Mouse (Mus musculus): Measurements from ENCODE around the gene Zfp61. TPM values are rescaled to one million over a fixed set of nuclear protein-coding genes. Genes with fewer than 3 reads are reported as not detected.

The Zfp61 gene
- total and polyA plus RNA-seq, 2 experiments from 2014 or later, result 3.4 to 6.8 TPM

DNA sequence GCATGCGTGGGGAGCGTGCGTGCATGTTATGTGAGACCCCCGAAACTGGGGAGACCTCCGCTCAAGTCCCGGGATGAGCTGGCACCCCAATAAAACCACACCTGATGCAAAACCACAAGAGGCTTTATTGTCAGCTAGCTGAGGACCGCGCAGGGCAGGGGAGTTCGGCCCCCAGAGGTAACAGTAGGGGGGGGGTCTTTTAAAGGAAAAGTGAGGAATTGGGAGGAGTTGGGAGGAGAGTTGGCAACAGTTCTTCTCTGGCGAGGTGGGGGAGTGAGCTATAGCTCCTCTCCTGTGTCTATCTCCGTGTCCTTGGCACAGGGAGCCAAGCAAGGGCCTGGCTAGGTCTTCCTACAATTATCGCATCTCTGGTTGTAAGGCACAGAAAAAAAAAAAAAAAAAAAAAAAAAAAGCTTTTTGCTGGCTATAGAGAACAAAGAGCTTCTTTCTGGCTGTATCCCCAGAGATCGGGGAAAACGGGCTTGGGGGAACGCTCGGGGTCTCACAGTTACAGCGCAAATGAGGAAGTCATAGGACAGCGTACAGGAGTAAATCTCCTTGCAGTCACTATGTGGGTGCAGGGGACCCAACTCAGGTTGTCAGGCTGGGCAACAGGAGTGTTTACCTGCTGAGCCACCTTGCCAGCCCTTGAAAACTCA lies 1.1 kb downstream of the Zfp61 start:
- DNase-seq (ENCODE audit: low spot score), result no peak
- Histone ChIP-seq H3K4me3 (ENCODE audit: low read depth, low read length) (peak overlapping the region; percentile 71), H3K27me3 (ENCODE audit: control insufficient read depth, insufficient read depth, low read length) (no peaks in the 10 kb centered on the region), H3K9ac (replicated peaks; ENCODE audit: low read depth, low read length) (0 out of 2 replicates have a peak overlapping the region, but pooled peaks have one; percentile 12), H3K9me3 (replicated peaks; ENCODE audit: control insufficient read depth, low read length) (no peaks in the 10 kb centered on the region), H3K36me3 (replicated peaks; ENCODE audit: control insufficient read depth, insufficient read depth, low read length) (peaks cover 20% of the 10 kb centered on the region), H3K4me1 (ENCODE audit: control insufficient read depth, insufficient read depth) (peaks cover 4% of the 10 kb centered on the region), H3K27ac (ENCODE audit: low read depth) (no peak overlapping the region), H3K4me2 (ENCODE audit: low read depth, low read length) (peak overlapping the region; percentile 86)
- TF ChIP-seq CTCF (IDR thresholded peaks at IDR 0.05; ENCODE audit: low read depth), result no peak
- no peak for TF ChIP-seq EP300 (IDR thresholded peaks at IDR 0.05; ENCODE audit: low read depth)
- ATAC-seq (ENCODE audit: insufficient read depth, low read depth), result 0 out of 2 replicates have a peak, but pooled peaks have one; percentile 13
- 2% methylated on average over 18 of the region's 18 CpGs for WGBS

- peaks cover 4% of the 10 kb centered on the region for H3K4me1 ChIP-seq (ENCODE audit: control insufficient read depth, insufficient read depth)
- peak overlapping the region; percentile 71 for H3K4me3 ChIP-seq (ENCODE audit: low read depth, low read length)
- DNase-seq (ENCODE audit: low spot score), result peak; percentile 81
- peak overlapping the region; percentile 64 for H3K9ac ChIP-seq (replicated peaks; ENCODE audit: low read depth, low read length)
- H3K9me3 ChIP-seq (replicated peaks; ENCODE audit: control insufficient read depth, low read length), result no peaks in the 10 kb centered on the region
- peaks cover 28% of the 10 kb centered on the region for H3K36me3 ChIP-seq (replicated peaks; ENCODE audit: control insufficient read depth, insufficient read depth, low read length)
- TF ChIP-seq CTCF (IDR thresholded peaks at IDR 0.05; ENCODE audit: low read depth), result peak; percentile 40
- no peak for TF ChIP-seq EP300 (IDR thresholded peaks at IDR 0.05; ENCODE audit: low read depth)
- no peaks in the 10 kb centered on the region for H3K27me3 ChIP-seq (ENCODE audit: control insufficient read depth, insufficient read depth, low read length)
- under 1% methylated on average over 47 of the region's 47 CpGs for WGBS
- H3K4me2 ChIP-seq (ENCODE audit: low read depth, low read length), result peak overlapping the region; percentile 86
- ATAC-seq (ENCODE audit: insufficient read depth, low read depth), result peak; percentile 90
- H3K27ac ChIP-seq (ENCODE audit: low read depth), result peak overlapping the region; percentile 36
Observed at GRCm38 (mm10) chr7:24298973-24299708, 1.9 kb downstream of the Zfp61 start.

DNA sequence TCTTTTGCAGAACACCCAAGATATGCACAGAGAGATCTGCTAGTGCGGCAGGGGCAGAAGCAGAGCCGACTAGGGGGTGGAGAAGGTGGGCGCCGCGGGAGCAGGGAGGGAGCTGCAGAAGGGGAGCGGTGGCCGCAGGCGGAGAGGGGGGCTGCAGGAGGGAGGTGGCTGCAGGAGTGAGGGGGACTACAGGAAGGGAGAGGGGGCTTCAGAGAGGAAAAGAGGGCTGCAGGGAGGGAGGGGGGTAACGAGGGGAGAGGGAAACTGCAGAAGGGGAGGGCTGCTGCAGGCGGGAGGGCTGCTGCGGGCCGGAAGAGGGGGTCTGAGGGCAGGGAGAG lies 2.4 kb downstream of the Zfp61 start:
- Histone ChIP-seq H3K9me3 (replicated peaks; ENCODE audit: control insufficient read depth, low read length) (no peaks in the 10 kb centered on the region), H3K27me3 (ENCODE audit: control insufficient read depth, insufficient read depth, low read length) (no peaks in the 10 kb centered on the region), H3K36me3 (replicated peaks; ENCODE audit: control insufficient read depth, insufficient read depth, low read length) (peaks cover 34% of the 10 kb centered on the region), H3K9ac (replicated peaks; ENCODE audit: low read depth, low read length) (peak overlapping the region; percentile 64), H3K27ac (ENCODE audit: low read depth) (peak overlapping the region; percentile 36), H3K4me2 (ENCODE audit: low read depth, low read length) (peak overlapping the region; percentile 86), H3K4me3 (ENCODE audit: low read depth, low read length) (peak overlapping the region; percentile 71), H3K4me1 (ENCODE audit: control insufficient read depth, insufficient read depth) (peaks cover 4% of the 10 kb centered on the region)
- ATAC-seq (ENCODE audit: insufficient read depth, low read depth) (no peak), DNase-seq (ENCODE audit: low spot score) (no peak)
- 1% methylated on average over 9 of the region's 12 CpGs for WGBS
- no peak for TF ChIP-seq CTCF (IDR thresholded peaks at IDR 0.05; ENCODE audit: low read depth)
- no peak for TF ChIP-seq EP300 (IDR thresholded peaks at IDR 0.05; ENCODE audit: low read depth)

- no peak for DNase-seq (ENCODE audit: low spot score)
- H3K9ac ChIP-seq (replicated peaks; ENCODE audit: low read depth, low read length), result no peak overlapping the region
- H3K9me3 ChIP-seq (replicated peaks; ENCODE audit: control insufficient read depth, low read length), result no peaks in the 10 kb centered on the region
- TF ChIP-seq EP300 (IDR thresholded peaks at IDR 0.05; ENCODE audit: low read depth) (no peak), CTCF (IDR thresholded peaks at IDR 0.05; ENCODE audit: low read depth) (no peak)
- H3K36me3 ChIP-seq (replicated peaks; ENCODE audit: control insufficient read depth, insufficient read depth, low read length), result peaks cover 35% of the 10 kb centered on the region
- H3K4me3 ChIP-seq (ENCODE audit: low read depth, low read length), result no peak overlapping the region
- no peaks in the 10 kb centered on the region for H3K27me3 ChIP-seq (ENCODE audit: control insufficient read depth, insufficient read depth, low read length)
- no peak overlapping the region for H3K27ac ChIP-seq (ENCODE audit: low read depth)
- 94% methylated on average over 15 of the region's 15 CpGs for WGBS
- peaks cover 4% of the 10 kb centered on the region for H3K4me1 ChIP-seq (ENCODE audit: control insufficient read depth, insufficient read depth)
- no peak overlapping the region; the same call in 1 of the 2 replicates for H3K4me2 ChIP-seq (ENCODE audit: low read depth, low read length)
- no peak for ATAC-seq (ENCODE audit: insufficient read depth, low read depth)
Observed at GRCm38 (mm10) chr7:24297361-24298095, 3.5 kb downstream of the Zfp61 start.

- Histone ChIP-seq H3K4me2 (ENCODE audit: low read depth, low read length) (no peak overlapping the region), H3K27me3 (ENCODE audit: control insufficient read depth, insufficient read depth, low read length) (no peaks in the 10 kb centered on the region), H3K9me3 (replicated peaks; ENCODE audit: control insufficient read depth, low read length) (no peaks in the 10 kb centered on the region), H3K9ac (replicated peaks; ENCODE audit: low read depth, low read length) (no peak overlapping the region), H3K4me3 (ENCODE audit: low read depth, low read length) (no peak overlapping the region), H3K27ac (ENCODE audit: low read depth) (no peak overlapping the region), H3K36me3 (replicated peaks; ENCODE audit: control insufficient read depth, insufficient read depth, low read length) (peaks cover 46% of the 10 kb centered on the region), H3K4me1 (ENCODE audit: control insufficient read depth, insufficient read depth) (peaks cover 4% of the 10 kb centered on the region)
- DNase-seq (ENCODE audit: low spot score) (no peak), ATAC-seq (ENCODE audit: insufficient read depth, low read depth) (no peak)
- WGBS, result 96% methylated on average over 7 of the region's 7 CpGs
- TF ChIP-seq CTCF (IDR thresholded peaks at IDR 0.05; ENCODE audit: low read depth) (no peak), EP300 (IDR thresholded peaks at IDR 0.05; ENCODE audit: low read depth) (no peak)
Observed at GRCm38 (mm10) chr7:24296386-24296785, 4.6 kb downstream of the Zfp61 start.
